Mouse (Mus musculus): ENCODE measurements at regions not wholly inside any gene's neighbourhood (a gene's known extent, or its start where the extent isn't known, plus 50 kb on each side); places are given as distances from the start of the nearest gene placed in this dataset.

DNA sequence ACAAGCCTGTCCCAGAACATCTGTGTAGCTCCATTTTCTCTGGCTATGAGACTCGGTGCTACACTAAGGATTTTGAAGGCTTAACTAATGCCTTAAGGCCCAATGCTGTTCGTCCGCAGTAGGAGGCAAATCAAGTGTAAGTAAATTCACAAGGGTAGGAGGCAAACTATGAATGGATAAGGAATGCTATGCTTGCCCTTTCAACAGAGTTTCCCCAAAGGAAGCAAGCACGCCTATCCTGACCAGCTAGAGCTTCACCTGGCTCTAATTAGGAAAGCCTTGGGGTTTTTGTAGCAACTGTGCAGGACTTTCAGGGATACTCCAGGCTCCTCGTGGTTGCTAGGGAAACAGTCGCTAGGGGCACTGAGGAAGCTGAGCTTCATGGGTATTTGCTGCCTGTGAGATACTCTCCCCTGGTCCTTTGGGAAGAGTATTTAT lies 532.4 kb upstream of the Pbx1 start:
- WGBS, result 18% methylated on average over 6 of the region's 6 CpGs

DNA sequence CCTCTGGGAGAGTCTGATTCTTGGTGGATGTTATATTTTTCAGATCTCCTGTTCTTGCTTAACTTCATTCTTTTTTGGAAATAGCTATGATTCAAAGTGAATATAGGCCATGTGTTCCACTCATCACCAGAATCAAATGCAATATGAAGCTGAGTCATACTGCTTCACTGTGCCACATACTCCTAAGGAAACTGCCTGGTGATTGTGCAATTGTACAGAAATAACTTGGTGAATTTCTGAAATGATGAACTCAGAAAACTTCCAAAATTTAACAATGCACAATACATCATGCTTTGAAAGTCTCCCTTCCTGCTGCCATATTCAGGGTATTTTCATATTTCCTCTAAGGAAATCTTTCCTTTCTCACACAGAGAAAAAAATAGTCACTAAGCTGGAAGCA lies 518.9 kb upstream of the Pbx1 start:
- Histone ChIP-seq H3K4me1 (ENCODE audit: control insufficient read depth, insufficient read depth, low read length) (no peaks in the 10 kb centered on the region), H3K9me3 (replicated peaks; ENCODE audit: control insufficient read depth, low read length) (no peaks in the 10 kb centered on the region), H3K4me3 (ENCODE audit: low read depth, low read length) (no peak overlapping the region), H3K9ac (replicated peaks; ENCODE audit: low read length) (no peak overlapping the region), H3K27ac (replicated peaks; ENCODE audit: low read depth, low read length) (no peak overlapping the region), H3K27me3 (ENCODE audit: control insufficient read depth, insufficient read depth, low read length) (no peaks in the 10 kb centered on the region), H3K36me3 (replicated peaks; ENCODE audit: control insufficient read depth, insufficient read depth, low read depth, low read length) (no peaks in the 10 kb centered on the region), H3K4me2 (ENCODE audit: low read depth, low read length) (no peak overlapping the region)
- ATAC-seq (replicated peaks; ENCODE audit: insufficient number of reproducible peaks, low FRiP score, low TSS enrichment, low read depth) (no peak), DNase-seq (ENCODE audit: low spot score) (no peak)

More for the DNA sequence above, 532.4 kb upstream of the Pbx1 start:
- H3K9ac ChIP-seq (replicated peaks; ENCODE audit: low read length), result no peak overlapping the region
- H3K27ac ChIP-seq (replicated peaks; ENCODE audit: low read depth, low read length), result no peak overlapping the region; the same call in 1 of the 2 replicates
- no peak overlapping the region for H3K4me3 ChIP-seq (ENCODE audit: low read depth, low read length)
- no peaks in the 10 kb centered on the region for H3K27me3 ChIP-seq (ENCODE audit: control insufficient read depth, insufficient read depth, low read length)
- ATAC-seq (replicated peaks; ENCODE audit: insufficient number of reproducible peaks, low FRiP score, low TSS enrichment, low read depth) (peak; percentile 85; the same call in 1 of the 2 replicates), DNase-seq (ENCODE audit: low spot score) (peak; percentile 86)
- H3K9me3 ChIP-seq (replicated peaks; ENCODE audit: control insufficient read depth, low read length), result no peaks in the 10 kb centered on the region
- no peak overlapping the region for H3K4me2 ChIP-seq (ENCODE audit: low read depth, low read length)
- no peaks in the 10 kb centered on the region; the same call in 1 of the 2 replicates for H3K4me1 ChIP-seq (ENCODE audit: control insufficient read depth, insufficient read depth, low read length)
- no peaks in the 10 kb centered on the region for H3K36me3 ChIP-seq (replicated peaks; ENCODE audit: control insufficient read depth, insufficient read depth, low read depth, low read length)

DNA sequence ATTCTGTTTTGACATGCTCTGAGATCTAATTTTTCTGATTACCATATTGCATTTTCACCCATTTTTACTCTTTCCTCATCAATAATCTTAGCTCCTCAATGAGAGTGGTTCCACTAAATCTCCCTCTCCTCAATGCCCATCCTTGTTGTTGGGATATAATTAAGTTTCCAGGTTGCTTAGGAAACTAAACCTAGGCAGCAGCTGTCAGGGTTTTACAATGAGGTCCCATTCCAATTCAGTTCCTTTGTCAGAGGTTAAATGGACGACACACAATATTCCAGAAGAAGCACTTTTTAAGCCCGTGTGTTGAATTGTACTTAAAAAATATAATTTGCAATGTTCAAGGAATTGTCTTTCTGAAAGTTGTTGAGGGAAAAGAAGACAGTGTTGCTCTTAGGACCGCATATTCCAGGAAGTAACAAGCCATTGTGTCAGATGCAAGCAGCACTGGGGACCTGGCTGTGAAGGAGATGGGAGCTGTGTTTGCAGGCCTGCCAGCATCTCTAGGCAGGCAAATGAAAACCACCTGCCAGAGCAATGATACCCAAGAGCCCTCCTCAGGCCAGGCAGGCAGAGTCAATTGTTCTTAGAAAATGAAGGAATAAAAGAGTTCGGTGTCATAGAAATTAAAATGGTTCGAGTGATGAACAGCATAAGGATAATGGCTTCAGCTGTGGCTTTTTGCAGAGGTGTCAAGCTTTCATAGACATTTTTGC lies 492.2 kb upstream of the Pbx1 start:
- WGBS, result 62% methylated on average over 5 of the region's 5 CpGs
- no peak overlapping the region for H3K27ac ChIP-seq (replicated peaks; ENCODE audit: low read depth, low read length)
- H3K9ac ChIP-seq (replicated peaks; ENCODE audit: low read length), result no peak overlapping the region
- H3K36me3 ChIP-seq (replicated peaks; ENCODE audit: control insufficient read depth, insufficient read depth, low read depth, low read length), result no peaks in the 10 kb centered on the region
- H3K27me3 ChIP-seq (ENCODE audit: control insufficient read depth, insufficient read depth, low read length), result no peaks in the 10 kb centered on the region
- DNase-seq (ENCODE audit: low spot score) (peak; percentile 54), ATAC-seq (replicated peaks; ENCODE audit: insufficient number of reproducible peaks, low FRiP score, low TSS enrichment, low read depth) (no peak)
- H3K4me2 ChIP-seq (ENCODE audit: low read depth, low read length), result no peak overlapping the region
- no peaks in the 10 kb centered on the region for H3K4me1 ChIP-seq (ENCODE audit: control insufficient read depth, insufficient read depth, low read length)
- no peaks in the 10 kb centered on the region for H3K9me3 ChIP-seq (replicated peaks; ENCODE audit: control insufficient read depth, low read length)
- H3K4me3 ChIP-seq (ENCODE audit: low read depth, low read length), result no peak overlapping the region

DNA sequence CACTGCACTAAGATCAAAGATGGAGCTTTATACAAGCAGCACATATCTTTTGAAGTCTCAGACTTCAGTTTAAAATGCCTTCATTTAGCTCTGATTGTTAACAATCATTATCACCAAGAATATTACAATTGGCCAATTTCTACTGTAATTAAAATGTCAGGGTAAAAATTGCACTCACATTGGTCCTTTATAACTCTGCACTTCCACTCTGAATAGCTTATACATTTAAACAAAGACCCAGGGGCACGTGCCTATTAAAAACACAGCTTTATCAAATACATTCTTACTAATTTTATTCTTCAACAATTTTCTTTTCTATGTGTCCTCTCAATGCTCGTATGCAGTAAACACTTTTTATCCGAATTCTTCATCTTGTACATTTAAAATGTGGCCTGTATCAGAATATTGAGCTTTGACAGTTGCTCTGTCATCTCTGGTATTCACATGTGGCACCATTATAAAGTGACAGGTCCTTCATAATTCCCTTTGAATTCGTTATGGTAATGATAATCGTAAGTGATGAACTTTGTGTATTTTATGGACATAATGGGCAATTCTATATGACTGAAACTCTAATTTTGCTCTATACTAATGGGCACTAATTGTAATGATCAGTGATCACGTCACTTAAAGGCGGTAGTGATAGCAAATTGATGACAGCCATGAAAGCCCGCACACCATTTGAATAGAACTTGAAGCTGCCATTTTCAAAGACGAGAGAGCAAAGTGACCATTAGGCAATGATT lies 486.4 kb upstream of the Pbx1 start:
- Histone ChIP-seq H3K27me3 (ENCODE audit: control insufficient read depth, insufficient read depth, low read length) (no peaks in the 10 kb centered on the region), H3K4me2 (ENCODE audit: low read depth, low read length) (no peak overlapping the region), H3K9ac (replicated peaks; ENCODE audit: low read length) (no peak overlapping the region), H3K4me3 (ENCODE audit: low read depth, low read length) (no peak overlapping the region), H3K36me3 (replicated peaks; ENCODE audit: control insufficient read depth, insufficient read depth, low read depth, low read length) (no peaks in the 10 kb centered on the region), H3K4me1 (ENCODE audit: control insufficient read depth, insufficient read depth, low read length) (no peaks in the 10 kb centered on the region), H3K27ac (replicated peaks; ENCODE audit: low read depth, low read length) (no peak overlapping the region), H3K9me3 (replicated peaks; ENCODE audit: control insufficient read depth, low read length) (no peaks in the 10 kb centered on the region)
- DNase-seq (ENCODE audit: low spot score), result no peak
- WGBS, result 80% methylated on average over 9 of the region's 9 CpGs
- ATAC-seq (replicated peaks; ENCODE audit: insufficient number of reproducible peaks, low FRiP score, low TSS enrichment, low read depth), result no peak

DNA sequence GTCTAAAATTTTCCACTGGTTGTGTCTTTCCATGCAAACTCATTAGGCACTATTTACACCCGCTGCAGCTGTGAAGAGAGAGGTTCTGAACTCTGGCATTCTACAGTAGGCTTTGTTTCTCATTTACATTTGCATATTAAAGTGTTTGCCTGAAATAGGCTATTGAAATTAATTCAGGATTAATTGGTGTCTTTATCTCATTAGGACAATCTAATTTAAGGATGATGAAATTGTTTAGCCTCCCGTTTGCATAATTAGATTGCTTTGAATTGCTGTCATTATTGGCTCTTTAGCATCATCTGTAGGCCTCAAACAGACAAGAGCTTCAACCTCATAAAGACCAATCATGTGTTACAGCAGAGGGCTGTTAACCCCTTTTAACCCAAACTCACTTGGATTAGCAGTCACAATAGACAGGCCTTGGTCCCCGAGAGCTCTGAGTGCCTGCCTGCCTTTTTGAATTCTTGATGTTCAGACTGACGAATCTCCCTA lies 476.7 kb upstream of the Pbx1 start:
- Histone ChIP-seq H3K9ac (replicated peaks; ENCODE audit: low read length) (no peak overlapping the region), H3K4me3 (ENCODE audit: low read depth, low read length) (no peak overlapping the region), H3K36me3 (replicated peaks; ENCODE audit: control insufficient read depth, insufficient read depth, low read depth, low read length) (no peaks in the 10 kb centered on the region), H3K4me2 (ENCODE audit: low read depth, low read length) (no peak overlapping the region), H3K4me1 (ENCODE audit: control insufficient read depth, insufficient read depth, low read length) (no peaks in the 10 kb centered on the region), H3K27me3 (ENCODE audit: control insufficient read depth, insufficient read depth, low read length) (no peaks in the 10 kb centered on the region), H3K27ac (replicated peaks; ENCODE audit: low read depth, low read length) (no peak overlapping the region), H3K9me3 (replicated peaks; ENCODE audit: control insufficient read depth, low read length) (no peaks in the 10 kb centered on the region)
- no peak for DNase-seq (ENCODE audit: low spot score)
- ATAC-seq (replicated peaks; ENCODE audit: insufficient number of reproducible peaks, low FRiP score, low TSS enrichment, low read depth), result no peak
- WGBS, result 56% methylated on average over 4 of the region's 4 CpGs

DNA sequence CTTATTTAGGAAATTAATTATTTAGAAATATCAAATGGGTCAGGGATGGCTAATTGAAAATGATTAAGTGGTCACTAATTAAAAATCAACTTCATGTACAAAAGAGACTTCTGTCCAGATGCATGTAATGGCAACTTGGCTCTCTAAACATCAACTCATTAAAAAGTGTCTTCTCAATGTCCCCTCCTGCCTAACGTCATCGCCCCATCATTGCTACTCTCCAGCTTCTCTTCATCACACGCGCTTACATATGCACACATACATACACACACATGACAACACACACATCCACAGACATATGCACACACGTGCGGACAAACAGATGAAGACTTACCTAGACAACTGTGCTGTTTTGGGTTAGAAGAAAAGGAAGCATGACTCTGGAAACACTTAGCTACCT lies 476.1 kb upstream of the Pbx1 start:
- Histone ChIP-seq H3K27me3 (ENCODE audit: control insufficient read depth, insufficient read depth, low read length) (no peaks in the 10 kb centered on the region), H3K4me2 (ENCODE audit: low read depth, low read length) (no peak overlapping the region), H3K9ac (replicated peaks; ENCODE audit: low read length) (no peak overlapping the region), H3K27ac (replicated peaks; ENCODE audit: low read depth, low read length) (no peak overlapping the region), H3K9me3 (replicated peaks; ENCODE audit: control insufficient read depth, low read length) (no peaks in the 10 kb centered on the region), H3K36me3 (replicated peaks; ENCODE audit: control insufficient read depth, insufficient read depth, low read depth, low read length) (no peaks in the 10 kb centered on the region), H3K4me1 (ENCODE audit: control insufficient read depth, insufficient read depth, low read length) (no peaks in the 10 kb centered on the region), H3K4me3 (ENCODE audit: low read depth, low read length) (no peak overlapping the region)
- DNase-seq (ENCODE audit: low spot score), result no peak
- 91% methylated on average over 6 of the region's 6 CpGs for WGBS
- no peak for ATAC-seq (replicated peaks; ENCODE audit: insufficient number of reproducible peaks, low FRiP score, low TSS enrichment, low read depth)

DNA sequence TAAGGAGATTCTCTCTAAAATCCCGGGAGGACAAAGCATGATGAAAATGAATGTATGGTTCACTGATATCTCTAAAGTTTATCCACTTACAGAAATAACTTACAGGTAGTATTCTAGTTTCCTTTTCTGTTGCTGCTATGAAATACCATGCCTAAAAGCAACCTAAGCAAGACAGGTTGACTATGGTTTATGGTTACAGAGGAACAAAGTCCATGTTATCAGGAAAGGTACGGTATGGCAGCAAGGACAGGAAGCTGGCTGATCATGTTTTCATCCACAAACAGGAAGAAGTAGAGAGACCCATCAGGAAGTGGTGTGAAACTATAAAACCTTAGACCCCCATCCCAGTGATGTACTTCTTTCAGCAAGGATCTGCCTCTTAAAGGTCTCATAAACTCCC lies 466.4 kb upstream of the Pbx1 start:
- 86% methylated on average over 2 of the region's 2 CpGs for WGBS
- H3K27ac ChIP-seq (replicated peaks; ENCODE audit: low read depth, low read length), result no peak overlapping the region
- H3K4me1 ChIP-seq (ENCODE audit: control insufficient read depth, insufficient read depth, low read length), result no peaks in the 10 kb centered on the region
- no peak for ATAC-seq (replicated peaks; ENCODE audit: insufficient number of reproducible peaks, low FRiP score, low TSS enrichment, low read depth)
- H3K4me3 ChIP-seq (ENCODE audit: low read depth, low read length), result no peak overlapping the region
- no peaks in the 10 kb centered on the region for H3K27me3 ChIP-seq (ENCODE audit: control insufficient read depth, insufficient read depth, low read length)
- H3K36me3 ChIP-seq (replicated peaks; ENCODE audit: control insufficient read depth, insufficient read depth, low read depth, low read length), result no peaks in the 10 kb centered on the region
- no peaks in the 10 kb centered on the region for H3K9me3 ChIP-seq (replicated peaks; ENCODE audit: control insufficient read depth, low read length)
- H3K9ac ChIP-seq (replicated peaks; ENCODE audit: low read length), result no peak overlapping the region
- H3K4me2 ChIP-seq (ENCODE audit: low read depth, low read length), result no peak overlapping the region
- DNase-seq (ENCODE audit: low spot score), result no peak

DNA sequence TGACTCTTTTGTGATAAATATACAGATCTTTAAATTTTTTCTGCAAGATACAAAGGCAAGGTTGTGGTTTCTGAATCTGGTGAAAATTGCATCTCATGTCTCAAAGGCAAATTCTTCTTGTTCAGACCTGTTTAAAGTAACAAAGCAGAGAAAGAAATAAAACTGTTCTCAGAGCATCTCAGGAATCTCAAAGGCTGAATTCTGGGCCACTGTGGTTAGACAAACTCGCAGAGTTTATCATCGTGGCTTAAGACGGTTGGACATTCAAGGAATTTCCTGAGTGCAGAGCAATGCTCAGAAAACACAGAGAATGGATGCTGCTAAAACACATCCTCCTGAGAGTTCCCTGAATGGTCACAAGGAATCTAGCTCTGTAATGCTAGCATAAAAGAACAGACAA lies 429.5 kb upstream of the Pbx1 start:
- 66% methylated on average over 3 of the region's 3 CpGs for WGBS
- no peaks in the 10 kb centered on the region for H3K27me3 ChIP-seq (ENCODE audit: control insufficient read depth, insufficient read depth, low read length)
- no peaks in the 10 kb centered on the region for H3K36me3 ChIP-seq (replicated peaks; ENCODE audit: control insufficient read depth, insufficient read depth, low read depth, low read length)

More for the DNA sequence above, 429.5 kb upstream of the Pbx1 start:
- no peak for ATAC-seq (replicated peaks; ENCODE audit: insufficient number of reproducible peaks, low FRiP score, low TSS enrichment, low read depth)
- Histone ChIP-seq H3K27ac (replicated peaks; ENCODE audit: low read depth, low read length) (no peak overlapping the region), H3K4me2 (ENCODE audit: low read depth, low read length) (no peak overlapping the region), H3K4me1 (ENCODE audit: control insufficient read depth, insufficient read depth, low read length) (no peaks in the 10 kb centered on the region), H3K4me3 (ENCODE audit: low read depth, low read length) (no peak overlapping the region), H3K9me3 (replicated peaks; ENCODE audit: control insufficient read depth, low read length) (no peaks in the 10 kb centered on the region), H3K9ac (replicated peaks; ENCODE audit: low read length) (no peak overlapping the region)
- DNase-seq (ENCODE audit: low spot score), result no peak
